Mouse (Mus musculus) ES-Bruce4 (cell line): ENCODE measurements around the gene D330020A13Rik. TPM values are rescaled to one million over a fixed set of nuclear protein-coding genes. Genes with fewer than 3 reads are reported as not detected.

Source experiments
- H3K27ac ChIP-seq: 2 replicates; pipeline ENCODE4 v1.5.1; 2012; ENCODE audit warnings: low read length, inconsistent platforms; ENCODE audit not compliant: insufficient read depth
- H3K27me3 ChIP-seq: 2 replicates; pipeline ENCODE4 v1.6.1; 2012; ENCODE audit warnings: mild to moderate bottlenecking, low read length, inconsistent platforms; ENCODE audit not compliant: control insufficient read depth, poor library complexity, insufficient read depth, severe bottlenecking
- H3K36me3 ChIP-seq: 2 replicates; pipeline ENCODE4 v1.6.1; 2012; ENCODE audit warnings: inconsistent platforms, mild to moderate bottlenecking, low read length, moderate library complexity; ENCODE audit not compliant: control insufficient read depth, poor library complexity, insufficient read depth, severe bottlenecking
- H3K4me1 ChIP-seq: one replicate; pipeline ENCODE4 v1.8.1; 2011; ENCODE audit warnings: low read length; ENCODE audit not compliant: control insufficient read depth, insufficient read depth
- H3K4me3 ChIP-seq: 2 replicates; pipeline ENCODE4 v1.5.1; 2011; ENCODE audit warnings: low read depth, mild to moderate bottlenecking, low read length
- H3K9ac ChIP-seq: 2 replicates; pipeline ENCODE4 v1.6.1; 2012; ENCODE audit warnings: low read depth, mild to moderate bottlenecking, inconsistent platforms; ENCODE audit not compliant: poor library complexity, severe bottlenecking
- H3K9me3 ChIP-seq: replicated peaks from 2 replicates; pipeline ENCODE4 v1.6.1; 2012; ENCODE audit warnings: mild to moderate bottlenecking, low read length, inconsistent platforms; ENCODE audit not compliant: control insufficient read depth, poor library complexity, insufficient read depth, severe bottlenecking
- CTCF ChIP-seq: IDR thresholded peaks from one replicate; pipeline ENCODE4 v1.8.1; 2011; ENCODE audit warnings: low read depth, low read length
- EP300 ChIP-seq: IDR thresholded peaks from 2 replicates; pipeline ENCODE4 v1.6.1; 2011; ENCODE audit warnings: low read depth, low read length; ENCODE audit not compliant: insufficient read depth
- POLR2A ChIP-seq: IDR thresholded peaks from one replicate; pipeline ENCODE4 v1.8.1; 2011; ENCODE audit warnings: low read length; ENCODE audit not compliant: insufficient read depth
- polyA plus RNA-seq: library from polyadenylated mRNA; stranded (reverse); fragments of >200 nt; gene quantifications from 2 replicates; pipeline ENCODE4 v1.2.4, GENCODE M21; 2011; ENCODE audit warnings: low read depth; ENCODE audit not compliant: missing spikeins, insufficient read depth, insufficient read length

Gene D330020A13Rik
- not detected in 2 replicates for polyA plus RNA-seq

GRCm38 (mm10) chr6:120294056-120294784, at the start of gene D330020A13Rik, which contains the start of gene B4galnt3:
TSS of gene D330020A13Rik (plus strand) at chr6:120294364.
TSS of gene B4galnt3 (minus strand) at chr6:120294559.
- Histone ChIP-seq H3K9ac (peak within 1 kb of the TSS; percentile 96), H3K36me3 (no peaks in the 10 kb centered on the region), H3K9me3 (no peaks in the 10 kb centered on the region), H3K4me3 (peak within 1 kb of the TSS; percentile 64), H3K27me3 (no peaks in the 10 kb centered on the region), H3K4me1 (no peaks in the 10 kb centered on the region), H3K27ac (peak within 1 kb of the TSS; percentile 52)
- TF ChIP-seq CTCF (no peak), EP300 (0 out of 2 replicates have a peak, but pooled peaks have one; percentile 12)

- TF ChIP-seq POLR2A (no peak), CTCF (no peak), EP300 (no peak)
- Histone ChIP-seq H3K36me3 (no peaks in the 10 kb centered on the region), H3K27me3 (no peaks in the 10 kb centered on the region), H3K4me3 (no peak overlapping the region), H3K9ac (no peak overlapping the region), H3K27ac (no peak overlapping the region), H3K4me1 (no peaks in the 10 kb centered on the region), H3K9me3 (no peaks in the 10 kb centered on the region)
Observed at GRCm38 (mm10) chr6:120246676-120247075, 47.5 kb upstream of the D330020A13Rik start.

- no peaks in the 10 kb centered on the region for H3K9me3 ChIP-seq
- H3K4me1 ChIP-seq: no peaks in the 10 kb centered on the region
- TF ChIP-seq POLR2A (no peak), CTCF (no peak), EP300 (no peak)
- no peak overlapping the region for H3K4me3 ChIP-seq
- H3K27ac ChIP-seq: no peak overlapping the region
- H3K27me3 ChIP-seq: no peaks in the 10 kb centered on the region
- H3K9ac ChIP-seq: no peak overlapping the region
- no peaks in the 10 kb centered on the region for H3K36me3 ChIP-seq
Observed at GRCm38 (mm10) chr6:120249831-120250230, 44.3 kb upstream of the D330020A13Rik start.

GRCm38 (mm10) chr6:120251010-120251409, 43.2 kb upstream of the D330020A13Rik start:
- no peak overlapping the region for H3K9ac ChIP-seq
- no peak overlapping the region for H3K4me3 ChIP-seq
- H3K27me3 ChIP-seq: no peaks in the 10 kb centered on the region
- no peaks in the 10 kb centered on the region for H3K36me3 ChIP-seq
- TF ChIP-seq EP300: no peak
- TF ChIP-seq CTCF: no peak
- no peak for TF ChIP-seq POLR2A
- no peaks in the 10 kb centered on the region for H3K4me1 ChIP-seq
- no peak overlapping the region for H3K27ac ChIP-seq
- H3K9me3 ChIP-seq: no peaks in the 10 kb centered on the region

GRCm38 (mm10) chr6:120252741-120253140, 41.4 kb upstream of the D330020A13Rik start:
- TF ChIP-seq POLR2A (no peak), CTCF (no peak), EP300 (no peak)
- H3K4me3 ChIP-seq: no peak overlapping the region
- no peaks in the 10 kb centered on the region for H3K27me3 ChIP-seq
- H3K9me3 ChIP-seq: no peaks in the 10 kb centered on the region
- no peak overlapping the region for H3K9ac ChIP-seq
- H3K4me1 ChIP-seq: peaks cover 3% of the 10 kb centered on the region
- no peaks in the 10 kb centered on the region for H3K36me3 ChIP-seq
- H3K27ac ChIP-seq: no peak overlapping the region

GRCm38 (mm10) chr6:120254640-120255039, 39.5 kb upstream of the D330020A13Rik start:
- Histone ChIP-seq H3K9me3 (no peaks in the 10 kb centered on the region), H3K36me3 (no peaks in the 10 kb centered on the region), H3K9ac (no peak overlapping the region), H3K27me3 (no peaks in the 10 kb centered on the region), H3K4me3 (no peak overlapping the region), H3K4me1 (peaks cover 5% of the 10 kb centered on the region), H3K27ac (no peak overlapping the region)
- TF ChIP-seq CTCF (no peak), EP300 (no peak), POLR2A (no peak)
